Mouse (Mus musculus) forelimb bud, embryonic 11.5 days (tissue): Measurements from ENCODE around the gene Gpbp1.

Source experiments
- DNase-seq: peaks from one replicate; pipeline ENCODE4 v3.0.0-alpha.2; 2012; ENCODE audit warnings: low read depth, low spot score

Gpbp1 gene

GRCm38 (mm10) chr13:111489802-111490723 lies at the start of gene Gpbp1:
Gene Gpbp1, minus strand, starts transcription at chr13:111490111.
- DNase-seq: peak; percentile 99

DNA sequence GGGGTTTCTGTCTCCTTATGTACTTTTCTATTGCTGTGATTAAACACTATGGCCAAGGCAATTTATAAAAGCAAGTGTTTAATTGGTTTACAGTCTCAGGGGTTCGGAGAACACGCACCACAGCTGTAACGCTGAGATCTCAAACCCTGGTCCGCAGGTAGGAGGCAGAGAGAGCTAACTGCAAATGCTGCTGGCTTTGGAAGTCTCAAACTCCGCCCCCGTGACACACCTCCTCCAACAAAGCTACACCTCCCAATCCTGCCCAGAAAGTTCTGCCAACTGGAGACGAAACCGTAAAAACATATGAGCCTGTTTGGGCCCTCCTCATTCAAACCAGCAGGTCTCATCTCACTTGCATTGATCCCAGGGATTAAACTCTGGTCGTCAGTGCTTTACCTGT lies 47.8 kb upstream of the Gpbp1 start:
- no peak for DNase-seq

DNA sequence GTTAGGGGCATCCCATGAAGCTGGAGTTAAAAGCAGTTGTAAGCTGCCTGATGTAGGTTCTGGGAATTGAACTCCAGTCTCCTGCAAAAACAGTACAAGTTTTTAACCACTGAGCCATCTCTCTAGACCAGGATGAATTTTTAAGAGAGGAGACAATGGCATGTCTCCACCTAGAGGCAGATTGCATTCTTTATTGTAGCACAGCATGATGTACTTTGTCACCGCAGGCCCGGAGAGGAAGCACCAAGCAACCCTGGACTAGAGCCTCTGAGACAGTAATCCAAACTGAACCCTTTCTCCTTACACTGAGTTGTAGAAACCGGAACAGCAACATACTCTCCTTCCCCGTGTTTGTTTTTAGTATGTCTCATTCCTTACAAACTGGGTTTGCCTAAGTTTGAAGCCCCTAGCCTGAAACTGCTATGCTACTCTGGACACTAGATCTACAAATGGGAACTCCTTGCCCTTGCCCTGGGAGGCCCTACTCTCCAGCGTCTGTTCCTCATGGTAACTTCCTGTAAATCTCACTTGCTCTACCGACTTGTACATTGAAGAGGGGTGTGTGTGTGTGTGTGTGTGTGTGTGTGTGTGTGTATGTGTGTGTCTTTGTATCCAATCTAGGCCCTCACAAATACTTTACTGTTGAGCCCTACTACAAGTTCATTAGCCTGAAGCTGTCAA lies 46.4 kb upstream of the Gpbp1 start:
- no peak for DNase-seq

DNA sequence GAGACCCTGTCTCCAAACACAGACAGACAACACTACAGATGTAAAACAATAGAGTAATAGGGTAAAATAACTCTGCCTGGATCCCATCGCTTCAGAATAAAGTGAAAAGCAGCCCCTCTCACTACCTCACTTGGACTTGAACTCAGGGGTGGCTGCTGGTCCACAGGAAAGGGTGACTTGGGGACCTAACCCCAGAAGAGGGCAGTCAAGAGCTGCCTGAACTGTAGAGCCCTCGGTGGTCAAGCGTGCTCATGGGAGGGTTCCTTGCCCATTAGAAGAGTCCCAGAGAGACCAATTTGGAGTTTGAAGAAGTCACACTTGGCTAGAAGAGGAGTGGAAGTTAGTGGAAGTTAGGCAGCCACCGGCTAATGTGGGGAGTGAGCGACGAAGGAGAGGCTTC lies 44.2 kb upstream of the Gpbp1 start:
- DNase-seq: peak; percentile 23

DNA sequence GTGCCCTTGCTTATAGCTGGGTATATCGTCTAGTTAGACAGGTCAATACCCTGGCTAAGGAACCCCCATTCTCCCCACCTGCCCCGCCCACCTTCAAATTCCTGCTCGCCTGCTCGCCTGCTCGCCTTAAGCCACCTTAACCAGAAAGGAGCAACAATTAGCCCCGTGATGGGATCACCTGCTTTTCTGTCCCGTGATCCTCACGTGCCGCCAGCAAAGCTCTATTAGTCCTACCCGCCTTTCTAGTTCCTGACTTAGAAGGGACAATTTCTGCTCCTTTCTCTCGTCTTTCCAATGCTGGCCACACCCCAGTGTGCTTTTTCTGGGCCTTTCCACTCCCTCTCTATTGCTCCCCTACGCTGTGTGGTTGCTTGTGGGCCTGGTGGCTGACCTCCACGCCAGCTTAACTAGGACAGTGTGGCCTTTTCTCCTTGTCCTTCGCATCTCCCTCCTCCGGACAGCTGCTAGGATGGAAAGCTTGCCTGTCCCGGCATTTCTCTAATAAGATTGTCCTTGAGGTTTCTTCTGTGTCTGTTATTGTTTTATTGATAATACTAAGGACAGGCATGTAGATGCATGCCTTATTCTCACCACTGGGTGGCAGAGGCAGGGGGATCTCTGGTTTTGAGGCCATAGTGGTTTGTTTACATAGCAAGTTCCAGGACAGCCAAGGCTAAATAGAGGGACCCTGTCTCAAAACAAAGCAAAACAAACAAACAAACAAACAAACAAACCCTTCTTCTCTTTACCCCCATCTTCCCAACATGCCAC lies 42.5 kb upstream of the Gpbp1 start:
- DNase-seq: no peak

DNA sequence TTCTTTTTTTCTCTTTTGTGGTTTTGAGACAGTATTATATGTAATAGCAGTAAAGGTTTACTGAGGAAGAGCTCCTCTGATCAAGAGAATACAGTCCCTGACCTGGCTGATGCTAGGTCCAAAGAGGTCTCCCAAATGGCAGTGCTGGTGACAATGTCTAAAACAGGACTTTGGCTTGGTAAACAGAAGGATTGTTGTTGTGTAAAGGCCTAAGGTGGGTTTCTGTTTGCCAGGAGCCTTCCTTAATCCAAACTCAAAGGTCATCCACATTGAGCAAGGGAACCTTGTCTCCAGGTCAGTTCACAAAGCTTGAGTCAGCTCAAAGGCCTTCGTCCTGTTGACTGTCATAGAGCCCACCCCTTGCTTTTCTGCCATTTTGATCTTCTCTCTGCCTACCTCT lies 41.8 kb upstream of the Gpbp1 start:
- no peak for DNase-seq

- DNase-seq: no peak
Observed at GRCm38 (mm10) chr13:111524277-111524676, 34.4 kb upstream of the Gpbp1 start.

DNA sequence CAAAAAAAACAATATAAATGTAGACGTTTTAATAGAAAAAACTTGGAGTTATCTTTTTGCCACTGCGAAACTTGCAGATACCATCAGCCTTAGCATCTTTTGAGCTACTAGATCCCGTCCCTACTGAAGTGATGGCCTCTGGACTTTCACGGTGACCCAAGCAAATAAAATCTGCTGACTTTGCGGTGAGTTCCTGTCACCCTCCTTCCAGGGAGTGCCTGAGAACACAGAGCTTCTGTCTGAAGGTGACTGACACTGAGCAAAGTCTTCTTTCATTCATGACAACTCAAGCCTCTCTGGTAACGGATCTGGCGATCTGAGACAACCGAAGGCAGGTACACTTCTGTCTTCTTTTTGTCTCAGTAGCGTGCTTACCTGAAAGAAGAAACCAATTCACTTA lies 32.4 kb upstream of the Gpbp1 start:
- DNase-seq: no peak

DNA sequence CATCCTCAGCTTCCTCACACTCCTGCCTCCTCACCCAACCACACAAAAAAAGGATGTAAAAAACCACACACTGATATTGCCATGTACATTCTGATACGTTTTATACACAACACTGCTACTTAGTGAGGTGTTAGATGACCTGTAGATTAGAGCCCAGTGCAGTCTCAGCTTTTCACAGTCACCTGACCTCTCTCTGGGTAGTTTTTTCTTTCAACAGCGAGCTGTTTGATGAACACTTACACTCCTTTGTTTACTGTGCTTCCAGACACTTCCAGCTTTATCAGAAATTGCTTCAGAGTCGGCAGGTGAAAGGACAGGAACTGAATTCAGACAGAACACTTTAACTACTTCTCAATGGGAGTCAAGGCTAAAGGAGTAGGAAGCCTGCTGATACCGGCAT lies 30.5 kb upstream of the Gpbp1 start:
- no peak for DNase-seq

DNA sequence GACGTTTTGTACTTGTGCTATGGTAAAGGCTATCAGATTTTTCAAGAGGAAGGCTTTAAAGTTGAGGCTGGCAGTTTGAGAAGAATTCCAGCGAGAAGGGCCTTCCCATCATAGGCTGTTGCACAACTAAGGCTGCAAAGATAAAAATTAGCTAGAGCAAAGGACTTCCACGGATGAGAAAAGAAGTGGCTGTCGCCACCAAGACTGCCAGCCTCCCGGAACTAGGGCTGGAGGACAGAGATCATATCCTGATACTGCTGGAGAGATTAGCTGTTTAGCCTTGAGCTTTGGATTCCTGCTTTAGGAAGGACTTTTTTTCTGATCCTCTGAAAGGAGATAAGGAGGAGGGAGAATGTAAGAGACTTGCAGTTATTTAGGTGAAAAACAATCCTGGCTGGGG lies 28.4 kb upstream of the Gpbp1 start:
- DNase-seq: no peak

DNA sequence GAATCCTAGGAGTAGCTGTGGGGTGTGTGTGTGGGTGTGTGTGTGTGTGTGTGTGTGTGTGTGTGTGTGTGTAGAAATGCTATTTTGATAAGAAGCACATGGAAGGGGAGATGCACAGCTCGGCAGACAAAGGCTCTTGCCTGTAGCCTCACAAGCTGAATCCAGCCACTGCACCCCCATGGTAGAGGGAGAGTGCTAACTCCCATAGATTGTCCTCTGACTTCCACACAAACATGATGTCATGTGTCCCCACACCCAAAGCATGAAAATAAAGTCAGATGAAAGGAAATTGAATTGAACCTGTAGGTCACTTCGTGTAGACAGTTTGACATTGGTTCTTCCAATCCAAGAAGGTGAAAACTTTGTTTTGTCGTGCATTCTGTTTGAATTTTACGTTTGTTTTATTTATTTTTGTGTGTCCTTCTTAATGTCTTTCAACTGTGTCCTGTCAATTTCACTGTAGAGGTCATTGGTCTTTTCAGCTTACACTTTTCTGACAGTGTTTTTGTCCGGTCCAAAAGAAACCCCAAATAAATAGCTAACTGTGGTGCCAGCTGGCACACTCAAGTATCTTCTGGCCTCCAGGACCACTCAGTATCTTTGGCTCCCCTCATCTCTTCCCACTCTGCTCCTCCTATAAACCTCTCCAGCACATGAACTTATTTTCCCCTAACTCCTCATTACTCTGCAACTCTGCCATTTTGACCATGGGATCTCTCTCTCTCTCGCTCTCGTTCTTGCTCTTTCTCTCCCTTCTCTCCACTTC lies 26.7 kb upstream of the Gpbp1 start:
- DNase-seq: no peak

- DNase-seq: no peak
Observed at GRCm38 (mm10) chr13:111509385-111509784, 19.5 kb upstream of the Gpbp1 start.

DNA sequence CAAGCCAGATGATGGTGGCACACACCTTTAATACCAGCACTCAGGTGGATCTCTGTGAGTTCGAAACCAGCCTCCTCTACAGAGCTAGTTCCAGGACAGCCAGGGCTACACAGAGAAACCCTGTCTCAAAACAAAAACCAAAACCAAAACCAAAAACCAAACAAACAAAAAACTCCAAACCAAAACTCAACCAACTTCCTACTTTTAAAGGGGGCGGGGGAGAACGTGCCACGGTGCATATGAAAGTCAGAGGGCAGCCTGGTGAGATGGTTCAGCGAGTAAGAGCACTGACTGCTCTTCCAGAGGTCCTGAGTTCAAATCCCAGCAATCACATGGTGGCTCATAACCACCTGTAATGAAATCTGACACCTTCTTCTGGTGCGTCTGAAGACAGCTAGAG lies 18.7 kb upstream of the Gpbp1 start:
- no peak for DNase-seq

GRCm38 (mm10) chr13:111494330-111495029 lies 4.6 kb upstream of the Gpbp1 start:
- DNase-seq: no peak

- no peak for DNase-seq
Observed at GRCm38 (mm10) chr13:111491046-111491756, 1.3 kb upstream of the Gpbp1 start.

DNA sequence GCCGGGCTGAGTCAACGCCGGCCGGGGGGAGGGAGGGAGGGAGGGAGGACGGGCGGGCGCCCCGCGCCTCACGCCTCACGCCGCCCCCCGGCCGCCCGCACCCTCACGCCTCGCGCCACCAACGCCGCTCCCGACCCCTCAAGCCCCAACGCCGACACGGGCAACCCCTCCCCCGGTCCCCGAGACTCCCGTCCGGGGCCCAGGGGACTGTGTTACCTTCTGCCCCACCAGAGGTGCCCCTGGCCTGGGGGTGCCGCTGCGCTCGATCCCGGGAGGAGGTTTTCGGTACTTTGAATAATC lies 459 bp downstream of the Gpbp1 start:
- no peak for DNase-seq

DNA sequence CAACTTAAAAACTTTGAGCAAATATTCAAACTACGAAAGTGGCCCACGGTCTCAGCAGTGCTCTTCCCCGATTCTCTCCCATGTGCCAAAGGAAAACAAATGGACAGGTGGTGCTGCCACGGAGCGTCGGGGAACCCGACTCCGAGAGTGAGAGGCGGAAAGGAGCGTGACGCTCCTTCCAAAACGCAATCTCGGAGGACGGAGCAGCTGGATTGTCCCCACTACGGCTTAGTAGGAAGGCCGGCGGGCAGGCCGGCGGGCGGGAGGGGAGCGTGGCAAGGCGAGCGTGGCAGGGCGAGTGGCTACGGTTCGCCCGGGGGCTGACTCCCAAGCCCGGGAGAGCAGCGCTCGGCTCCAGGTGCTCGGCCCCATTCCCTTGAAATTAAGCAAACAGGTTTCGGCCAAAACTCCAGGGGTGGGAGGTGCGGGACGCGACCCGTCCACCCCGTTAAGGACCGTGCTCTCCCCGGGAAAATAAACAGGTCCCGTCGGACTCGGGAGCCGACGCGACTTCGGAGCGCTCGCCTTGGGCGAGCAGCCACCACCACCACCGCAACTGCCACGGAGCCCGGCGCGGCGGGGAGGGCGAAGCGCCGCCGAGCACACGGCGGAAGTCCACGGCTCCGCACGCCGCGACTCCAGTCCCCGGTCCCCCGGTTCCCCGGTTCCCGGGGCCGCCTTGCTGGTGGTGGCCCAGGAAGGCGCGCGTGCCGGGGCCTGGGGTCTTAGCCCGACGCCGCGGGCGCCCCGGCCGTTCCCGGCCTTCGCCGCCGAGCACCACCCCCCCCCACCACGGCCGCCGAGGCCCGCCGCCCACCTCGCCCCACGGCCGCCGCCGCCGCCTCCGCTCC lies 1.0 kb downstream of the Gpbp1 start:
- DNase-seq: peak; percentile 41

DNA sequence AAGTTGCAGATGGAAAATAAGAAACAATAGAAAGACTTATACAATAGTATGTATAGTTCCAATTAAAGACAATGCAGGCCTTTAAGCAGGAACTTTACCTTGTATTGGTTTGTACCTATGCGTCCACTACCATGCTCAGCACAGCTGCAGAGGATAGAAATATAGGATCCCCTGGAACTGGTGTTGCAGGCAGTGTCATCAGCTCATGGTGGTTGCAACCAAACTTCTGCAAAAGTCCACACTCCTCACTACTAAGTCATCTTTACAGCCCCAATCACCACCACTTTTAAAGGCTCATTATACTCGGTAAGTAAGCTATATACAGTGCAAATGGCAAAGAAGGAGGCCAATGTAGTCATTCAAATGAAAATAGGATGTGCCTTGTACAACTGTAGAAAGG lies 12.2 kb downstream of the Gpbp1 start:
- DNase-seq: no peak

DNA sequence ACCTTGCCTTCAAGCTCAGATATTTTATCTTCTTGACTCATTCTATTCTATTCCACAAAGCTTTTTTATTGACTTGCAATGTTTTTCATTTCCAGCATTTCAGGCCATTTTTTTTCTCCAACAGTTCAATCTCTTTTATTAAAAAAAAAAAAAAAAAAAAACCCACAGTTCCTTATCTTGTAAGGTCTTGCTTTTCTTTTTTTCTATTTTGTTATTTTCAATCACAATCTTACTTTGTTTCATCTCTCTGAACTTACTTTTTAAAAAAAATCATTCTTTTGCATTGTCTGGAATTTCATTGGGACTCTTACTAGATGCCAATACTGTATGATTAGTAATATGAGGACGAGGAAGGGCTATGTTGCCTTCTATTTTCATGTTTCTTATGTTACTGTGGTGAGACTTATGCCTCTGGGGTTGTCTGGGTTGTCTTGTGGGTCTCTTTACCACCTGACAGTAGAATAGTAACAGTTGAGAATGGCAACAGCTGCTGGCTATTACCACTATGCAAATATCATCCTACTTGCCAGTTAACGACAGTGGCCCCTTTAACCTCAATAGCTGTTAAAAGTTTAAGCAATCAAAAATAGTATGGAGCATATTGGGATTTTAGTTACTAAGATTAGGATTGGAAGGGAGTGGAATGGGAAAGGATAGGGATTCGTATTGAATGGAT lies 19.2 kb downstream of the Gpbp1 start:
- DNase-seq: no peak
